Mouse (Mus musculus) embryonic facial prominence, embryonic 14.5 days (tissue): ENCODE results near the gene Pbx1. TPM values are rescaled to one million over a fixed set of nuclear protein-coding genes. Genes with fewer than 3 reads are reported as not detected.

Experiments
- ATAC-seq: fragments of 200-750 bp; cut with Nextera tagmentation; 2 replicates; pipeline ENCODE4 v1.8.0; 2017; ENCODE audit warnings: low read depth, moderate number of reproducible peaks, moderate TSS enrichment
- DNase-seq: peaks from one replicate; pipeline ENCODE4 v3.0.0-alpha.2; 2015; ENCODE audit warnings: low spot score
- H3K27ac ChIP-seq: fragments of 300-500 bp; sonication (generic); replicated peaks from 2 replicates; pipeline ENCODE4 v1.5.1; 2014; ENCODE audit warnings: low read depth, mild to moderate bottlenecking, low read length, moderate library complexity
- H3K27me3 ChIP-seq: fragments of 300-500 bp; sonication (generic); replicated peaks from 2 replicates; pipeline ENCODE4 v1.6.1; 2014; ENCODE audit warnings: low read length; ENCODE audit not compliant: control insufficient read depth, insufficient read depth
- H3K36me3 ChIP-seq: fragments of 300-500 bp; sonication (generic); 2 replicates; pipeline ENCODE4 v1.6.1; 2014; ENCODE audit warnings: low read length, mixed read lengths; ENCODE audit not compliant: control insufficient read depth, insufficient read depth
- H3K4me1 ChIP-seq: fragments of 300-500 bp; sonication (generic); 2 replicates; pipeline ENCODE4 v1.6.1; 2014; ENCODE audit warnings: antibody characterized with exemption, low read length; ENCODE audit not compliant: control insufficient read depth, insufficient read depth
- H3K4me2 ChIP-seq: fragments of 300-500 bp; sonication (generic); 2 replicates; pipeline ENCODE4 v1.6.1; 2014; ENCODE audit warnings: low read depth, mild to moderate bottlenecking, low read length, moderate library complexity, mixed read lengths
- H3K4me3 ChIP-seq: fragments of 300-500 bp; sonication (generic); 2 replicates; pipeline ENCODE4 v1.5.1; 2014; ENCODE audit warnings: low read depth, mild to moderate bottlenecking, low read length
- H3K9ac ChIP-seq: fragments of 300-500 bp; sonication (generic); 2 replicates; pipeline ENCODE4 v1.6.1; 2014; ENCODE audit warnings: low read depth, mild to moderate bottlenecking, low read length, moderate library complexity, mixed read lengths
- H3K9me3 ChIP-seq: fragments of 300-500 bp; sonication (generic); 2 replicates; pipeline ENCODE4 v1.6.1; 2016; ENCODE audit warnings: low read length; ENCODE audit not compliant: control insufficient read depth
- WGBS: fragments of 180-500 bp; shearing (Covaris S2); extraction: QIAGEN DNeasy Blood & Tissue Kit; methylation state at CpG from one replicate; pipeline ENCODE4 v1.1.7; 2014; 5-methylcytosine and 5-hydroxymethylcytosine counted together
- polyA plus RNA-seq: library from polyadenylated mRNA; unstranded; fragments of >200 nt; fragmentation: Nextera tagmentation; extraction: Ambion mirVana; gene quantifications from 2 replicates; pipeline ENCODE4 v1.2.1, GENCODE M21; 2014

Pbx1 gene
- polyA plus RNA-seq, 1 experiment from 2014 or later: 30.5 TPM

GRCm38 (mm10) chr1:168243068-168243467 lies 189.0 kb downstream of the Pbx1 start:
- Histone ChIP-seq H3K36me3 (no peaks in the 10 kb centered on the region), H3K27ac (no peak overlapping the region), H3K4me1 (peaks cover 80% of the 10 kb centered on the region), H3K9ac (no peak overlapping the region), H3K4me2 (no peak overlapping the region), H3K9me3 (no peaks in the 10 kb centered on the region), H3K4me3 (no peak overlapping the region), H3K27me3 (no peaks in the 10 kb centered on the region)
- DNase-seq (no peak), ATAC-seq (no peak)
- WGBS: 74% methylated on average over 7 of the region's 7 CpGs

DNA sequence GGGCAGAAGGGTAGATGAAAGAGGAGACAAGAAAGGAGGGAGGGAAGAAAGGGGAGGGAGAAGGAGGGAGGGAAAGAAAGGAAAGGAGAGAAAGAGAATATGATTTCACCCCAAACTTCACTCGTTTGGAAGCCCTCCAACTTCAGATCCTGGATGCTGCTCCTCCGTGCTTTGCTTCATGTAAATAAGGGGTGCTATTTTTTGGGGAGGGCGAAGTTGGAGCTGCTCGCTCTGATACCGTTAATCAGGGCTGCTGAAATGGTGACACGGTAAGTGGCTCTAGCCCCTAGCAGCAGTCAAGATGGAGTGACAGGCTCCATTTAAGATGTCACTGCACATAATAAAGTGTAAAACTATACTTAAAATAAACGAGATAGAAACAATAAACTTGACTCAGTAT lies 190.8 kb downstream of the Pbx1 start:
- WGBS: 12% methylated on average over 7 of the region's 7 CpGs
- Histone ChIP-seq H3K36me3 (no peaks in the 10 kb centered on the region), H3K27me3 (no peaks in the 10 kb centered on the region), H3K4me3 (no peak overlapping the region; the same call in 1 of the 2 replicates), H3K27ac (peak overlapping the region; percentile 67), H3K9ac (peak overlapping the region; percentile 5; the same call in 1 of the 2 replicates), H3K9me3 (no peaks in the 10 kb centered on the region), H3K4me1 (peaks cover 64% of the 10 kb centered on the region), H3K4me2 (peak overlapping the region; percentile 43)
- no peak for ATAC-seq
- DNase-seq: no peak

GRCm38 (mm10) chr1:168240846-168241245 lies 191.2 kb downstream of the Pbx1 start:
- peak overlapping the region; percentile 43 for H3K4me2 ChIP-seq
- 17% methylated on average over 7 of the region's 7 CpGs for WGBS
- peak; percentile 86 for DNase-seq
- no peaks in the 10 kb centered on the region for H3K27me3 ChIP-seq
- H3K36me3 ChIP-seq: no peaks in the 10 kb centered on the region
- ATAC-seq: no peak
- H3K4me1 ChIP-seq: peaks cover 60% of the 10 kb centered on the region
- peak overlapping the region; percentile 67 for H3K27ac ChIP-seq
- no peaks in the 10 kb centered on the region for H3K9me3 ChIP-seq
- no peak overlapping the region for H3K9ac ChIP-seq
- no peak overlapping the region for H3K4me3 ChIP-seq

GRCm38 (mm10) chr1:168240386-168240785 lies 191.7 kb downstream of the Pbx1 start:
- DNase-seq: no peak
- Histone ChIP-seq H3K4me1 (peaks cover 55% of the 10 kb centered on the region), H3K9ac (no peak overlapping the region), H3K9me3 (no peaks in the 10 kb centered on the region), H3K4me3 (no peak overlapping the region), H3K27ac (peak overlapping the region; percentile 67; the same call in 1 of the 2 replicates), H3K36me3 (no peaks in the 10 kb centered on the region), H3K27me3 (no peaks in the 10 kb centered on the region), H3K4me2 (peak overlapping the region; percentile 43)
- ATAC-seq: no peak
- WGBS: 57% methylated on average over 5 of the region's 5 CpGs

GRCm38 (mm10) chr1:168236101-168236500 lies 196.0 kb downstream of the Pbx1 start:
- Histone ChIP-seq H3K9me3 (no peaks in the 10 kb centered on the region), H3K36me3 (no peaks in the 10 kb centered on the region), H3K4me3 (no peak overlapping the region), H3K27ac (no peak overlapping the region), H3K9ac (no peak overlapping the region), H3K4me2 (no peak overlapping the region), H3K4me1 (peaks cover 23% of the 10 kb centered on the region), H3K27me3 (no peaks in the 10 kb centered on the region)
- no peak for ATAC-seq
- WGBS: 92% methylated on average over 5 of the region's 5 CpGs
- DNase-seq: no peak

DNA sequence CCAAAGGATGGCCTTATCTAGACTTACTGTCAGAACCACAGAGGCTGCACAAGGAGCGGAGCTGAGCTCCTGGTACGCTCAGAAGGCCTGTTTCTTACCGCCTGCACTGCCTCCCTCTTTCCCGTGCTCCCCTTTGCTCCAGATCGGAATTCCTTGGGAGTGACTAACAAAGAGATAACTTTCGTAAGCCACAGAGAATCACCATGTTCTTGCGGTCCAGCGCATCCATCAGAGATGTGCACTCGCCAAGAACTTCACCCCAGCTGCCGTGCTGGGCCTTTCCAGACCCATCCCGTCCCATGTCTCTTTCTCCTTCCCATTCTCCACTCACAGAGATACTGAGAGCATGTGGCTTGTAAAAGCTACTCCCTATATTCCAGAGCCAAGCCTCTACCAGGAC lies 197.7 kb downstream of the Pbx1 start:
- no peaks in the 10 kb centered on the region for H3K36me3 ChIP-seq
- peaks cover 28% of the 10 kb centered on the region for H3K4me1 ChIP-seq
- DNase-seq (no peak), ATAC-seq (no peak)
- no peak overlapping the region for H3K9ac ChIP-seq
- 75% methylated on average over 11 of the region's 11 CpGs for WGBS
- H3K4me3 ChIP-seq: no peak overlapping the region
- no peaks in the 10 kb centered on the region for H3K27me3 ChIP-seq
- no peaks in the 10 kb centered on the region for H3K9me3 ChIP-seq
- no peak overlapping the region for H3K4me2 ChIP-seq
- H3K27ac ChIP-seq: no peak overlapping the region

DNA sequence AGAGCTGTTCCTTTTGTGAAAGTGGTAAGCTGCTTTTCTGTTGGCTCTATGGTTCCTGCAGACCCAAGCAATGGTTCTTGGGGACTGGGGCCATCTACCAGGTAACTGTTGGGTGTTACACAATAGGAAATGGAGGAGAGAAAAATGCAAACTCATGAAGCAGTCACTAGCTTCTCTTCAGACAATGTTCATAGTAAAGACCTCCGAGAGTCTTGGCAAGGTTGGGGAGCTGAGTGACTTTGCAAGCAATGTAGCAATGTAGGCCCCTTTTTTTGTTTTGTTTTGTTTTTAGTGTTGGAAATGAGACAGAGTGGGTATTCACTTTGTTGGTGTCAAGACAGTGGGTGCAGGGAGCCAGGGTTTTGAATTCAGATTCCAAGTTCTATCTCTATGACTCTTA lies 198.9 kb downstream of the Pbx1 start:
- DNase-seq (no peak), ATAC-seq (no peak)
- H3K4me1 ChIP-seq: peaks cover 36% of the 10 kb centered on the region
- no peaks in the 10 kb centered on the region for H3K27me3 ChIP-seq
- H3K27ac ChIP-seq: no peak overlapping the region
- WGBS: 95% methylated on average over 1 of the region's 1 CpGs
- H3K9ac ChIP-seq: no peak overlapping the region
- H3K4me2 ChIP-seq: no peak overlapping the region
- H3K4me3 ChIP-seq: no peak overlapping the region
- H3K9me3 ChIP-seq: no peaks in the 10 kb centered on the region
- no peaks in the 10 kb centered on the region for H3K36me3 ChIP-seq

DNA sequence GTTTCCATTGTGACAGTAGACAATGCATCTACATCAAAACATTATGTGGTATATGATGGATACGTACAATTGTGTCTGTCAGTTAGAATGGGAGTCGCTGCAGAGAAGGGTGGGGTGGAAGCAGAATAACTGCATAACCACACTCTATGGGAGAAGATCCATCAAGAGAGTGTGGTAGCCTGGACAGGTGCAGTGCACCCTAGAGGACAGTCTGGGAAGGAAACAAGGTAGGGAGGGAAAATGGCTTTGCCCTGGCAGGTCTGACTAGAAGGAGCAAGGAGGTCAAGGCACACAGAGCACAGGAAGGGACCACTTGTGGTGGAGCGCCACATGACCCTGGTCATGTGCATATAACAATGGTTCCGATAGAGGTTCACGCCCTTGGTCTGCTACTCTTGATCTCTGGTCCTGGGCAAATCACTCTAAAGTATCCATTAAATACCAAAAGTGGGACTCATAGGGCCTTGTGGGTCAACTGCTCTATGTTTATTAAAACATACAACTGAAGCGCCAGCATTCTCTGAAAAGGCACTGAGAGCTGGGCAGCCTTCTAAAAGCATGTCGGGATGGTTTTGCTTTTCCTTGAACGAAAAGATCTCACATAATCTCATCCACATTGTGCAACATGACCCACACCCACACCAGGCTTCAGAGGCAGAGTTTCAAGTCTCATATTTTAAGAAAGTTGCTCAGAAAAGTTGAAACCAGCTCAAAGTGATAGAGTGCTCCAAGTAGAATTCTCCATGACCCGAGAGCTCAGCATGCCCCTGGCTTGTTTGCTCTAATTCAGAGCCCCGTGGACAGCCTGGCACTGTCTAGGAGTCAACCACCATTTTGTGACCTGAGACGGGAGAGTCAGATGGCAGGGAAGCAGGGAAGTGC lies 200.3 kb downstream of the Pbx1 start:
- Histone ChIP-seq H3K9ac (no peak overlapping the region), H3K27ac (0 out of 2 replicates have a peak overlapping the region, but pooled peaks have one; percentile 7), H3K36me3 (no peaks in the 10 kb centered on the region), H3K27me3 (no peaks in the 10 kb centered on the region), H3K4me1 (peaks cover 34% of the 10 kb centered on the region), H3K4me2 (no peak overlapping the region), H3K4me3 (no peak overlapping the region), H3K9me3 (no peaks in the 10 kb centered on the region)
- 76% methylated on average over 11 of the region's 11 CpGs for WGBS
- ATAC-seq: no peak
- DNase-seq: no peak

DNA sequence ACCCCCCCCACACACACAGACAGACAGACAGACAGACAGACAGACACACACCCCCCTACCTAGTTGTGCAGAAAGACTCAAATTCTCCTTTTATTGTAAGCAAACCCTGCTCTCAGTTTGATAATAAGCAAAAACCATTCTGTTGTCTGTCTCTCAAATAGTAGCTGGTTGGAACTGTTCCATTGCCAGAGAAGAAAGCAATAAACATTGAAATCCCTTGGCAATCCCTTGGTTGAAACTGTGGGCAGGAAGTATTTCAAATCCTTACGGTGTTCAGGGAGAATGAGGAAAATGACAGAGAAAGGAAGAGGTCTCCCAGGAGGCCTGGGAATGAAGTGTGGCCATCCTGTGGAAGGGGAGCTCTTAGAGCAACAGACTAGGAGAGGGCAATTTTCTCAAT lies 201.2 kb downstream of the Pbx1 start:
- no peak for DNase-seq
- Histone ChIP-seq H3K4me2 (no peak overlapping the region), H3K9ac (no peak overlapping the region), H3K4me3 (no peak overlapping the region), H3K9me3 (no peaks in the 10 kb centered on the region), H3K4me1 (peaks cover 42% of the 10 kb centered on the region), H3K27me3 (no peaks in the 10 kb centered on the region), H3K36me3 (no peaks in the 10 kb centered on the region), H3K27ac (peak overlapping the region; percentile 69)
- no peak for ATAC-seq
- 12% methylated on average over 1 of the region's 1 CpGs for WGBS
